Mouse (Mus musculus) embryonic facial prominence, embryonic 14.5 days (tissue): ENCODE data around the gene Tacr2. TPM values are rescaled to one million over a fixed set of nuclear protein-coding genes. Genes with fewer than 3 reads are reported as not detected.
A peak's percentile ranks its signal among the peaks of the same experiment; 100 is the strongest.

Source experiments
- ATAC-seq: fragments of 200-750 bp; cut with Nextera tagmentation; 2 replicates; pipeline ENCODE4 v1.8.0; 2017; ENCODE audit warnings: low read depth, moderate number of reproducible peaks, moderate TSS enrichment
- DNase-seq: peaks from one replicate; pipeline ENCODE4 v3.0.0-alpha.2; 2015; ENCODE audit warnings: low spot score
- H3K27ac ChIP-seq: fragments of 300-500 bp; sonication (generic); replicated peaks from 2 replicates; pipeline ENCODE4 v1.5.1; 2014; ENCODE audit warnings: low read depth, mild to moderate bottlenecking, low read length, moderate library complexity
- H3K27me3 ChIP-seq: fragments of 300-500 bp; sonication (generic); replicated peaks from 2 replicates; pipeline ENCODE4 v1.6.1; 2014; ENCODE audit warnings: low read length; ENCODE audit not compliant: control insufficient read depth, insufficient read depth
- H3K36me3 ChIP-seq: fragments of 300-500 bp; sonication (generic); 2 replicates; pipeline ENCODE4 v1.6.1; 2014; ENCODE audit warnings: low read length, mixed read lengths; ENCODE audit not compliant: control insufficient read depth, insufficient read depth
- H3K4me1 ChIP-seq: fragments of 300-500 bp; sonication (generic); 2 replicates; pipeline ENCODE4 v1.6.1; 2014; ENCODE audit warnings: antibody characterized with exemption, low read length; ENCODE audit not compliant: control insufficient read depth, insufficient read depth
- H3K4me2 ChIP-seq: fragments of 300-500 bp; sonication (generic); 2 replicates; pipeline ENCODE4 v1.6.1; 2014; ENCODE audit warnings: low read depth, mild to moderate bottlenecking, low read length, moderate library complexity, mixed read lengths
- H3K4me3 ChIP-seq: fragments of 300-500 bp; sonication (generic); 2 replicates; pipeline ENCODE4 v1.5.1; 2014; ENCODE audit warnings: low read depth, mild to moderate bottlenecking, low read length
- H3K9ac ChIP-seq: fragments of 300-500 bp; sonication (generic); 2 replicates; pipeline ENCODE4 v1.6.1; 2014; ENCODE audit warnings: low read depth, mild to moderate bottlenecking, low read length, moderate library complexity, mixed read lengths
- H3K9me3 ChIP-seq: fragments of 300-500 bp; sonication (generic); 2 replicates; pipeline ENCODE4 v1.6.1; 2016; ENCODE audit warnings: low read length; ENCODE audit not compliant: control insufficient read depth
- WGBS: fragments of 180-500 bp; shearing (Covaris S2); extraction: QIAGEN DNeasy Blood & Tissue Kit; methylation state at CpG from one replicate; pipeline ENCODE4 v1.1.7; 2014; 5-methylcytosine and 5-hydroxymethylcytosine counted together
- polyA plus RNA-seq: library from polyadenylated mRNA; unstranded; fragments of >200 nt; fragmentation: Nextera tagmentation; extraction: Ambion mirVana; gene quantifications from 2 replicates; pipeline ENCODE4 v1.2.1, GENCODE M21; 2014

Tacr2 gene
- polyA plus RNA-seq, 1 experiment from 2014 or later, result not detected

- Histone ChIP-seq H3K4me1 (peaks cover 3% of the 10 kb centered on the region; the same call in 1 of the 2 replicates), H3K9ac (peak within 1 kb of the TSS; percentile 56), H3K27ac (no peak within 1 kb of the TSS), H3K9me3 (no peaks in the 10 kb centered on the region), H3K27me3 (no peaks in the 10 kb centered on the region), H3K4me2 (peak within 1 kb of the TSS; percentile 81), H3K36me3 (no peaks in the 10 kb centered on the region), H3K4me3 (peak within 1 kb of the TSS; percentile 49)
- WGBS, result under 1% methylated on average over 34 of the region's 59 CpGs
- ATAC-seq, result peak; percentile 98
- DNase-seq, result peak; percentile 95
These were observed 21.4 kb upstream of the Tacr2 start, which contains the start of gene Tspan15 for GRCm38 (mm10) chr10:62230708-62231394. Tspan15 (minus strand) TSS chr10:62231251.

GRCm38 (mm10) chr10:62231395-62231732 lies 20.9 kb upstream of the Tacr2 start:
- Histone ChIP-seq H3K27me3 (no peaks in the 10 kb centered on the region), H3K27ac (no peak overlapping the region), H3K9ac (no peak overlapping the region), H3K9me3 (no peaks in the 10 kb centered on the region), H3K36me3 (no peaks in the 10 kb centered on the region), H3K4me2 (peak overlapping the region; percentile 81), H3K4me3 (peak overlapping the region; percentile 49), H3K4me1 (peaks cover 3% of the 10 kb centered on the region; the same call in 1 of the 2 replicates)
- 2% methylated on average over 13 of the region's 13 CpGs for WGBS
- DNase-seq, result no peak
- ATAC-seq, result no peak; the same call in 1 of the 2 replicates

GRCm38 (mm10) chr10:62231811-62232210 lies 20.4 kb upstream of the Tacr2 start:
- H3K9me3 ChIP-seq, result no peaks in the 10 kb centered on the region
- WGBS, result 66% methylated on average over 3 of the region's 3 CpGs
- H3K4me2 ChIP-seq, result peak overlapping the region; percentile 81; the same call in 1 of the 2 replicates
- H3K27me3 ChIP-seq, result no peaks in the 10 kb centered on the region
- H3K27ac ChIP-seq, result no peak overlapping the region
- no peak overlapping the region for H3K9ac ChIP-seq
- H3K36me3 ChIP-seq, result no peaks in the 10 kb centered on the region
- peaks cover 3% of the 10 kb centered on the region; the same call in 1 of the 2 replicates for H3K4me1 ChIP-seq
- no peak for DNase-seq
- no peak overlapping the region for H3K4me3 ChIP-seq
- ATAC-seq, result no peak

- no peak for ATAC-seq
- Histone ChIP-seq H3K9ac (no peak overlapping the region), H3K4me2 (no peak overlapping the region)
These were observed 16.1 kb upstream of the Tacr2 start for GRCm38 (mm10) chr10:62236165-62236564.

DNA sequence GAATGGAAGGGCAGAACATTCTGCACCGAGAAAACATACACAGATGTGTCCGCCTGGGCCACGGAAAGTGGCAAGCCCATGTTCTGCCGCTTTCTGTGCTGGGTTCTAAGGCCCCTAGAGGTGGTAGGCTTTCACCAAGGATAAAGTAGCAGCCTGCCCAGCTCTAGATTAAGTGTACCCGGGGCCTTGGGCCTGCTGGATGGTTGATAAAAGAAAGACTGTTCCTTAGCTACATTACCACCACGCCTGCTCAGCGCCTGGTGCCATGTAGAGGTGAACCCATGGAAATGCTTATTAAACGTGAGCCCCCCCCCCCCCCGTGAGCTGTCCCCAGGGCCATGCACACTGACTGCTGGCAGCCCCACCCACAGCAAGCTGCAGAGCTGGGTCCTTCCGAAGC lies 15.0 kb upstream of the Tacr2 start:
- H3K9me3 ChIP-seq, result no peaks in the 10 kb centered on the region
- H3K9ac ChIP-seq, result no peak overlapping the region
- no peaks in the 10 kb centered on the region for H3K4me1 ChIP-seq
- no peak for DNase-seq
- H3K27me3 ChIP-seq, result no peaks in the 10 kb centered on the region
- no peak overlapping the region for H3K4me3 ChIP-seq
- WGBS, result 82% methylated on average over 9 of the region's 10 CpGs
- no peaks in the 10 kb centered on the region for H3K36me3 ChIP-seq
- ATAC-seq, result no peak
- H3K27ac ChIP-seq, result no peak overlapping the region
- H3K4me2 ChIP-seq, result no peak overlapping the region

More at GRCm38 (mm10) chr10:62236165-62236564, 16.1 kb upstream of the Tacr2 start:
- no peak overlapping the region for H3K27ac ChIP-seq
- no peak for DNase-seq
- no peaks in the 10 kb centered on the region for H3K27me3 ChIP-seq
- H3K36me3 ChIP-seq, result no peaks in the 10 kb centered on the region
- 88% methylated on average over 6 of the region's 6 CpGs for WGBS
- H3K9me3 ChIP-seq, result no peaks in the 10 kb centered on the region
- H3K4me3 ChIP-seq, result no peak overlapping the region
- no peaks in the 10 kb centered on the region for H3K4me1 ChIP-seq

- Histone ChIP-seq H3K4me1 (no peaks in the 10 kb centered on the region), H3K4me2 (no peak overlapping the region), H3K27me3 (no peaks in the 10 kb centered on the region), H3K36me3 (no peaks in the 10 kb centered on the region), H3K9me3 (no peaks in the 10 kb centered on the region), H3K27ac (no peak overlapping the region), H3K9ac (no peak overlapping the region), H3K4me3 (no peak overlapping the region)
- WGBS, result 95% methylated on average over 3 of the region's 3 CpGs
- no peak for DNase-seq
- no peak for ATAC-seq
These were observed 13.6 kb upstream of the Tacr2 start for GRCm38 (mm10) chr10:62238688-62239087.

DNA sequence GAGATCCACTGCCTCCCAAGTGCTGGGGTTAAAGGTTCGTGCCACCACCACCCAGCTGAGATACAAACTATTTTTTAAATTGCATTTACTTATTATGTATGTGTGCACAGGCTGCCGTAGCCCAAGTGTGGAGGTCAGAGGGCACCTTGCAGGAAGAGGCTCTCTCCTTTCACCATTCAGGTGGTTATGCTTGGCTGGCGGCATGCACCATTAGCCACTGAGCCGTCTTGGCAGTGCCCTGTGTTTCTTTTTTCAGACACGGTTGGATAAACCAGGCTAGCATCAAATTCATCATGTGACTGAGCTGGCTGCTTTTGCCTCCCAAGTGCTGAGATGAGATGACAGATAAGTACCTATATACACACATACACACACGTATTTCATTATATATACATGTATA lies 13.0 kb upstream of the Tacr2 start:
- no peaks in the 10 kb centered on the region for H3K4me1 ChIP-seq
- ATAC-seq (no peak), DNase-seq (no peak)
- H3K4me3 ChIP-seq, result no peak overlapping the region
- H3K4me2 ChIP-seq, result no peak overlapping the region
- H3K9me3 ChIP-seq, result no peaks in the 10 kb centered on the region
- H3K36me3 ChIP-seq, result no peaks in the 10 kb centered on the region
- H3K27ac ChIP-seq, result no peak overlapping the region
- no peak overlapping the region for H3K9ac ChIP-seq
- 27% methylated on average over 6 of the region's 6 CpGs for WGBS
- no peaks in the 10 kb centered on the region for H3K27me3 ChIP-seq

- Histone ChIP-seq H3K4me1 (no peaks in the 10 kb centered on the region), H3K4me2 (no peak overlapping the region), H3K9ac (no peak overlapping the region), H3K4me3 (no peak overlapping the region), H3K27ac (no peak overlapping the region), H3K9me3 (no peaks in the 10 kb centered on the region), H3K36me3 (no peaks in the 10 kb centered on the region), H3K27me3 (no peaks in the 10 kb centered on the region)
- DNase-seq, result no peak
- 79% methylated on average over 10 of the region's 10 CpGs for WGBS
- ATAC-seq, result no peak
These were observed 9.9 kb upstream of the Tacr2 start for GRCm38 (mm10) chr10:62242358-62242757.

GRCm38 (mm10) chr10:62242896-62243295 lies 9.3 kb upstream of the Tacr2 start:
- peak; percentile 53 for ATAC-seq
- no peaks in the 10 kb centered on the region for H3K9me3 ChIP-seq
- no peak overlapping the region for H3K27ac ChIP-seq
- H3K9ac ChIP-seq, result no peak overlapping the region
- no peaks in the 10 kb centered on the region for H3K36me3 ChIP-seq
- 38% methylated on average over 10 of the region's 13 CpGs for WGBS
- H3K4me1 ChIP-seq, result no peaks in the 10 kb centered on the region
- peak; percentile 65 for DNase-seq
- H3K4me3 ChIP-seq, result no peak overlapping the region
- H3K27me3 ChIP-seq, result no peaks in the 10 kb centered on the region
- no peak overlapping the region for H3K4me2 ChIP-seq
